Mouse (Mus musculus) forebrain, embryonic 11.5 days (tissue): Measurements from ENCODE around the gene Dlg3. TPM values are rescaled to one million over a fixed set of nuclear protein-coding genes. Genes with fewer than 3 reads are reported as not detected.

Experiments
- ATAC-seq: fragments of 200-750 bp; cut with Nextera tagmentation; replicated peaks from 2 replicates; pipeline ENCODE4 v1.8.0; 2017; ENCODE audit warnings: moderate TSS enrichment; ENCODE audit not compliant: low FRiP score
- DNase-seq: peaks from one replicate; pipeline ENCODE4 v3.0.0-alpha.2; 2017; ENCODE audit warnings: low spot score
- H3K27ac ChIP-seq: fragments of 300-500 bp; sonication (generic); 2 replicates; pipeline ENCODE4 v1.5.1; 2014; ENCODE audit warnings: low read depth, low read length
- H3K27me3 ChIP-seq: fragments of 300-500 bp; sonication (generic); 2 replicates; pipeline ENCODE4 v1.6.1; 2014; ENCODE audit warnings: mild to moderate bottlenecking, low read length, mixed read lengths; ENCODE audit not compliant: control insufficient read depth, insufficient read depth
- H3K36me3 ChIP-seq: fragments of 300-500 bp; sonication (generic); 2 replicates; pipeline ENCODE4 v1.6.1; 2014; ENCODE audit warnings: mild to moderate bottlenecking, low read length, moderate library complexity, mixed read lengths; ENCODE audit not compliant: control insufficient read depth, insufficient read depth
- H3K4me1 ChIP-seq: fragments of 300-500 bp; sonication (generic); replicated peaks from 2 replicates; pipeline ENCODE4 v1.6.1; 2014; ENCODE audit warnings: low read length, mixed read lengths; ENCODE audit not compliant: control insufficient read depth, insufficient read depth
- H3K4me2 ChIP-seq: fragments of 300-500 bp; sonication (generic); 2 replicates; pipeline ENCODE4 v1.6.1; 2014; ENCODE audit warnings: low read depth, mild to moderate bottlenecking, low read length, moderate library complexity, mixed read lengths; ENCODE audit not compliant: severe bottlenecking
- H3K4me3 ChIP-seq: fragments of 300-500 bp; sonication (generic); 2 replicates; pipeline ENCODE4 v1.5.1; 2014; ENCODE audit warnings: low read depth, low read length
- H3K9ac ChIP-seq: fragments of 300-500 bp; sonication (generic); 2 replicates; pipeline ENCODE4 v1.6.1; 2014; ENCODE audit warnings: low read length
- H3K9me3 ChIP-seq: fragments of 300-500 bp; sonication (generic); 2 replicates; pipeline ENCODE4 v1.6.1; 2016; ENCODE audit warnings: low read length, mixed read lengths; ENCODE audit not compliant: control insufficient read depth
- WGBS: fragments of 180-500 bp; shearing (Covaris S2); extraction: QIAGEN DNeasy Blood & Tissue Kit; methylation state at CpG from one replicate; pipeline ENCODE4 v1.1.7; 2014; 5-methylcytosine and 5-hydroxymethylcytosine counted together
- polyA plus RNA-seq: library from polyadenylated mRNA; unstranded; fragments of >200 nt; fragmentation: Nextera tagmentation; extraction: Ambion mirVana; gene quantifications from 2 replicates; pipeline ENCODE4 v1.2.1, GENCODE M21; 2014

Gene Dlg3
- polyA plus RNA-seq, 1 experiment from 2014 or later = 7.6 TPM

DNA sequence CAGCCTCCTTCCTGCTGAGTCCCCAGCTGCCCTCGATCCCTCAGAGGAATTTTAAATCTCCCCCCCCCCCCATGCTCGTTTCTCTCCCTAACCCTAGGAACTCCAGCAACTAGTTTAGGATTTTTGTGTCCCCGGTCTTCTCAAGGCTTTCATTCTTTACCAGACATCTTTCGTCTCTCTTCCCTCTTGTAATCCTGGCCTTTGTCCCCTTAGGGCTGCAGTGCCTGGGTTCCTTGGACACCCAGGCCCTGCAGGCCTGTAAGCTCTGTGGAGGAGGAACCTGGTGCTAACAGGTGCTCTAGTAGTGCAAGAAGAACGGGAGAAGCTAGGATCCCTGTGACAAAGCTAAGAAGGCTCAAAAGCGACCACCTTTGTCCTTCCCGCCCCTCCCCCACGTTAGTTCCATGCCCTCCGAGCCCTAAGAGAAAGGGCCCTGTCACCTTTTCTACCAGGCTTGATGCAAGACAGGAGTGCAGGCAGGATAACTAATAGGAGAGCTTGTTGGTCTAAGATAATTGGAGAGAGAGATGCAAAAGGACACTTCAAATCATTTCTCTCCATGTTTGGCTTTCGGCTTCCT lies 10.2 kb downstream of the Dlg3 start:
- H3K36me3 ChIP-seq = no peaks in the 10 kb centered on the region
- WGBS = 21% methylated on average over 10 of the region's 10 CpGs
- no peak for DNase-seq
- no peaks in the 10 kb centered on the region for H3K9me3 ChIP-seq
- no peaks in the 10 kb centered on the region for H3K27me3 ChIP-seq
- ATAC-seq = no peak
- H3K4me2 ChIP-seq = peak overlapping the region; percentile 58
- H3K4me1 ChIP-seq = 0 out of 2 replicates have a peak, but pooled peaks cover 2% of the 10 kb centered on the region
- H3K27ac ChIP-seq = peak overlapping the region; percentile 86
- peak overlapping the region; percentile 85 for H3K9ac ChIP-seq
- H3K4me3 ChIP-seq = peak overlapping the region; percentile 54

- 0 out of 2 replicates have a peak, but pooled peaks cover 2% of the 10 kb centered on the region for H3K4me1 ChIP-seq
- H3K27ac ChIP-seq = no peak overlapping the region
- no peaks in the 10 kb centered on the region for H3K9me3 ChIP-seq
- H3K4me3 ChIP-seq = peak overlapping the region; percentile 54
- 20% methylated on average over 5 of the region's 5 CpGs for WGBS
- H3K4me2 ChIP-seq = peak overlapping the region; percentile 58
- H3K36me3 ChIP-seq = no peaks in the 10 kb centered on the region
- DNase-seq (no peak), ATAC-seq (no peak)
- peak overlapping the region; percentile 85; the same call in 1 of the 2 replicates for H3K9ac ChIP-seq
- H3K27me3 ChIP-seq = no peaks in the 10 kb centered on the region
Measured at GRCm38 (mm10) chrX:100778397-100778796, 10.9 kb downstream of the Dlg3 start.

- no peaks in the 10 kb centered on the region for H3K4me1 ChIP-seq
- H3K9ac ChIP-seq = no peak overlapping the region
- WGBS = 90% methylated on average over 4 of the region's 4 CpGs
- H3K4me3 ChIP-seq = no peak overlapping the region
- H3K27me3 ChIP-seq = no peaks in the 10 kb centered on the region
- DNase-seq = no peak
- no peak for ATAC-seq
- no peak overlapping the region for H3K27ac ChIP-seq
- no peaks in the 10 kb centered on the region for H3K9me3 ChIP-seq
- no peak overlapping the region for H3K4me2 ChIP-seq
- H3K36me3 ChIP-seq = no peaks in the 10 kb centered on the region
Measured at GRCm38 (mm10) chrX:100789322-100789721, 21.8 kb downstream of the Dlg3 start.

- H3K27me3 ChIP-seq = no peaks in the 10 kb centered on the region; the same call in 1 of the 2 replicates
Measured at GRCm38 (mm10) chrX:100796041-100796740, 28.7 kb downstream of the Dlg3 start.

GRCm38 (mm10) chrX:100796741-100797090 lies 29.2 kb downstream of the Dlg3 start:
- H3K9me3 ChIP-seq = no peaks in the 10 kb centered on the region
- H3K27ac ChIP-seq = no peak overlapping the region
- no peaks in the 10 kb centered on the region for H3K36me3 ChIP-seq
- peaks cover 2% of the 10 kb centered on the region; the same call in 1 of the 2 replicates for H3K4me1 ChIP-seq
- WGBS = 97% methylated on average over 3 of the region's 3 CpGs
- no peak overlapping the region for H3K4me3 ChIP-seq
- no peak for DNase-seq
- no peaks in the 10 kb centered on the region; the same call in 1 of the 2 replicates for H3K27me3 ChIP-seq
- no peak for ATAC-seq
- no peak overlapping the region for H3K4me2 ChIP-seq
- no peak overlapping the region for H3K9ac ChIP-seq

More at GRCm38 (mm10) chrX:100796041-100796740, 28.7 kb downstream of the Dlg3 start:
- H3K4me2 ChIP-seq = no peak overlapping the region
- H3K4me3 ChIP-seq = no peak overlapping the region
- WGBS = 86% methylated on average over 6 of the region's 6 CpGs
- H3K27ac ChIP-seq = no peak overlapping the region
- H3K9ac ChIP-seq = no peak overlapping the region
- H3K4me1 ChIP-seq = peaks cover 2% of the 10 kb centered on the region; the same call in 1 of the 2 replicates
- no peaks in the 10 kb centered on the region for H3K9me3 ChIP-seq
- ATAC-seq (no peak), DNase-seq (no peak)
- H3K36me3 ChIP-seq = no peaks in the 10 kb centered on the region

DNA sequence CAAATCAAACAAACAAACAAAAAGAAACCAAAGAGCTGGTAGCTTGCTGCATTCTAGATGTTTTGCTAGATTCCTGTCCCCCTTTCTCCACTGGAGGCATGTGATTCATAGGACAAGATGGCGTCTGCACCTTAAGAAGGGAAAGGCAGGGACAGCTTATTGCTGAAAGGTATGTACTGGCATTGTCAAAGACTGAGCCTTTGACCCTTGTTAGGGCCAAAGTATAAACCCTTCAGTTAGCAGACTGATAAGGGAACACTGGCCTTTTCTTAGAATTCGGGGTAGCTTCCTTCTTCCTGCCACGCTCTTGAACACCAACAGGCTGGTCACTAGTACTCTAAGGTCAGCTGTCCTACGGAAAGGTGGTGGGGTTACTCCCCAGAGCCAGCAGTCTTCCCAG lies 29.8 kb downstream of the Dlg3 start:
- H3K4me3 ChIP-seq = no peak overlapping the region
- no peaks in the 10 kb centered on the region for H3K36me3 ChIP-seq
- no peak overlapping the region for H3K9ac ChIP-seq
- no peaks in the 10 kb centered on the region for H3K9me3 ChIP-seq
- H3K4me1 ChIP-seq = peaks cover 2% of the 10 kb centered on the region; the same call in 1 of the 2 replicates
- H3K4me2 ChIP-seq = no peak overlapping the region
- no peak overlapping the region for H3K27ac ChIP-seq
- WGBS = 81% methylated on average over 4 of the region's 4 CpGs
- no peak for ATAC-seq
- no peaks in the 10 kb centered on the region; the same call in 1 of the 2 replicates for H3K27me3 ChIP-seq
- DNase-seq = no peak

- Histone ChIP-seq H3K36me3 (no peaks in the 10 kb centered on the region), H3K27ac (no peak overlapping the region), H3K4me3 (no peak overlapping the region), H3K9me3 (no peaks in the 10 kb centered on the region), H3K4me1 (peaks cover 2% of the 10 kb centered on the region; the same call in 1 of the 2 replicates), H3K4me2 (no peak overlapping the region), H3K9ac (no peak overlapping the region), H3K27me3 (no peaks in the 10 kb centered on the region; the same call in 1 of the 2 replicates)
- ATAC-seq (no peak), DNase-seq (no peak)
- WGBS = 71% methylated on average over 7 of the region's 7 CpGs
Measured at GRCm38 (mm10) chrX:100797851-100798527, 30.5 kb downstream of the Dlg3 start.

GRCm38 (mm10) chrX:100800643-100801042 lies 33.1 kb downstream of the Dlg3 start:
- Histone ChIP-seq H3K9ac (no peak overlapping the region), H3K27me3 (no peaks in the 10 kb centered on the region; the same call in 1 of the 2 replicates), H3K4me3 (no peak overlapping the region), H3K4me2 (no peak overlapping the region), H3K27ac (no peak overlapping the region), H3K4me1 (peaks cover 2% of the 10 kb centered on the region; the same call in 1 of the 2 replicates), H3K9me3 (no peaks in the 10 kb centered on the region), H3K36me3 (no peaks in the 10 kb centered on the region)
- ATAC-seq = no peak
- WGBS = 27% methylated on average over 2 of the region's 2 CpGs
- DNase-seq = no peak
